Mouse (Mus musculus): ENCODE results near the gene Tnr.
A peak's percentile ranks its signal among the peaks of the same experiment; 100 is the strongest.

Gene Tnr

GRCm38 (mm10) chr1:159717016-159717415 lies 193.4 kb downstream of the Tnr start:
- no peak for DNase-seq (ENCODE audit: low read depth, low spot score)

DNA sequence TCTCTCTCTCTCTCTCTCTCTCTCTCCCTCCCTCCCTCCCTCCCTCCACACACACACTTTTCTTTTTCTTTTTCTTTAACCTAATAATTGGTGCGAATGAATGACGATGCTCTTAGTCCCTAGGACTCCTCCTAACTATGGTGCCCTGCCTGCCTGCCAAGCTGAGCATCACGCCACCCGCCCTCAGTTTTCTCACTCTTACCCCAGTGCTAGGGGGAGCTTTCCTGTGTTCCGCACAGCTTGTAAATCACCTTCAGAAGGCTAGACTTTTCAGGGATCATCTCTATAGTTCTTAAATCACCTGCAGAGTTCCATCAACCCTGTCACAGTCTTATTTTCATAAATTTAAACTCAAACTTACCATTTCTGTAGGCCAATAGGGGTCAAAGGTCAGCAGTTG lies 200.2 kb downstream of the Tnr start:
- DNase-seq (ENCODE audit: low read depth, low spot score): no peak

- no peak for DNase-seq (ENCODE audit: low read depth, low spot score)
Observed at GRCm38 (mm10) chr1:159729270-159729669, 205.7 kb downstream of the Tnr start.

DNA sequence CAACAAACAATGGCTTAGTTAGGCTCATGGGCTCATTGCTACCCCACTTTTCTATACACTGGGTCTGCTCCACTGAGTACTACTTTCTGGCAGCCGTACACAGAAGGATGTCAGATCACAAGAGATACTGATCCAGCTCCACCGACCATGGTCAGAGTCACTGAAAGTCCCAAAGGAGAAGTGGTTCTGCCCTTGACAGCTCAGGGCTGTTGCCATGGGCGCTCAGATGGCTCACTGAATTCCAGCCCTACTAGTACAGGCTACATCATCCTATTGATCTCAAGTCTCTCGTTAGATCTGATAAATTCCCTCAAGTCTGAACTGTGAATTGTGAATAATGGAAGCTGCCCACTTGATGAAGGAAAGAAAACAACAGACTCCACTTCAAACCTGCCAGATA lies 207.3 kb downstream of the Tnr start:
- DNase-seq (ENCODE audit: low read depth, low spot score): no peak

- no peak for DNase-seq (ENCODE audit: low read depth, low spot score)
Observed at GRCm38 (mm10) chr1:159735099-159735498, 211.5 kb downstream of the Tnr start.

DNA sequence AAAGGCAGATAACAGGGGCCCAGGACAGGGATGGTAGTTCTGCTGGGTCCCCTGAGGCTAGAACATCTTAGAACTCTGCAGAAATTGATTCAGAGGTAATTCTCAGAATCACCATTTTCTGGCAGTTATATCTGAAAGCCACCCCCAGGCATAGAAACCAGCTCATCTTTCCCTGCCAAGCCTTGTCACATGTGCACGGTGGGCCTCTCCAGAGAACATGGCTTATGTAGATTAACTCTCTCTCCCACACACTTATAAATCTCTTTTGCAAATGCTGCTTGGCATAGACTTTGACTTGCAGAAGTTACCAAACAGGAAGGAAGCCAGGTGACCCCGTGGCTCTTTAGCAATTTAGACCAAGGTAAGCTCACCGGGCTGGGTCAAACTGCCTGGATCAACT lies 215.9 kb downstream of the Tnr start:
- DNase-seq (ENCODE audit: low read depth, low spot score): no peak

- DNase-seq (ENCODE audit: low read depth, low spot score): no peak
Observed at GRCm38 (mm10) chr1:159741237-159742002, 217.9 kb downstream of the Tnr start.

DNA sequence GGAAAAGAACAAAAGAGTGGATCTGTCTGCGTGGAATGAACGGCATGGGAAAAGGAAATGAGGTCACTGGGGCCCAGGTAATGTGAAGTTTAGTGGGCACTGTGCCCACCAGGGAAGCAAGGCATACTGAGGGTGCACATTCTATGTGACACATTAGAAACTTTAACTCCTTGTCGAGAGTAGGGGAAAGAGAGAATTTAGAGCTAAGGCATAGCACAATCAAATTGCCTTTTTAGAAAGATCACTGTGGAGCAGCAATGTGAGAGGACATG lies 218.4 kb downstream of the Tnr start:
- DNase-seq (ENCODE audit: low read depth, low spot score): no peak

GRCm38 (mm10) chr1:159743744-159744253 lies 220.2 kb downstream of the Tnr start:
- no peak for DNase-seq (ENCODE audit: low read depth, low spot score)

GRCm38 (mm10) chr1:159745311-159745710 lies 221.7 kb downstream of the Tnr start:
- DNase-seq (ENCODE audit: low read depth, low spot score): no peak

DNA sequence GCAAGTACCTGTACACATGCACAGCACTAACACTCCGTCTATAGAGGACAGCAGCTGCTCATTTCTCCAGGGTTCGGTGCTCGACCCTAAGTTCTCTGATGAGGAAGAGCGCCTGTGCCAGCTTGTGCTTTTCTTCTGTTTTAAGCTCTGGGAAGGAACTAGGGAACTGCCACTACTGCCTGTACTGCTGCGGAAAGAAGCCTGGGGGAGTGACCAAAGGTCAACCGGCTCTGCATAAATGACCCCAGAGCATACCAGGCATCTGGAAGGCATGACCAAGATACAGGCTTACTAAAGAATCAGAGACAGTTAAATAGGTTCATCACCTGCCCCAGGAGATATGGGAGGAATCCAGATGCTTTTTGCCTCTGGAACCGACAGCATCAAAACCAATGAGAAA lies 224.4 kb downstream of the Tnr start:
- no peak for DNase-seq (ENCODE audit: low read depth, low spot score)

- DNase-seq (ENCODE audit: low read depth, low spot score): no peak
Observed at GRCm38 (mm10) chr1:159750411-159750810, 226.8 kb downstream of the Tnr start.

- DNase-seq (ENCODE audit: low read depth, low spot score): peak; percentile 13
Observed at GRCm38 (mm10) chr1:159750876-159751275, 227.3 kb downstream of the Tnr start.

DNA sequence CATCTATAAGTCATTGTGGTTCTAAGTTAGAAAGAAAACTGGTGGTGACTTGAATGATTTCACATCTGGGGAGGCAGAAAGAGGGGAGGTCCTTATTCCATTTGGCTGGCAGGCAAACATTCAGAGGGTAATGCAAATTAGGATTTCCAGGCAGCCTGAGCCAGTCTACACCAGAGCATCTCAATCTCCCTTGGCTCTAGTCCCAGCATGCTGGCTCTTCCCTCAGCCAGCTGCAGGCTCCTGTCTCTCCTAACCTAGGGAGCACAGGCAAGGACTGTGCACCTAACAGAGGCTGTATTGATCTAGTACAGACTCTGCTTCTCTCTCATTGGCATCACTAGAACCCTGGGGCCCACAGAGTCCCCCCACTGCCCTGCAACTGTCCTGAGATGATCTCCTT lies 237.4 kb downstream of the Tnr start:
- DNase-seq (ENCODE audit: low read depth, low spot score): no peak

- DNase-seq (ENCODE audit: low read depth, low spot score): peak; percentile 47
Observed at GRCm38 (mm10) chr1:159763901-159764300, 240.3 kb downstream of the Tnr start.

DNA sequence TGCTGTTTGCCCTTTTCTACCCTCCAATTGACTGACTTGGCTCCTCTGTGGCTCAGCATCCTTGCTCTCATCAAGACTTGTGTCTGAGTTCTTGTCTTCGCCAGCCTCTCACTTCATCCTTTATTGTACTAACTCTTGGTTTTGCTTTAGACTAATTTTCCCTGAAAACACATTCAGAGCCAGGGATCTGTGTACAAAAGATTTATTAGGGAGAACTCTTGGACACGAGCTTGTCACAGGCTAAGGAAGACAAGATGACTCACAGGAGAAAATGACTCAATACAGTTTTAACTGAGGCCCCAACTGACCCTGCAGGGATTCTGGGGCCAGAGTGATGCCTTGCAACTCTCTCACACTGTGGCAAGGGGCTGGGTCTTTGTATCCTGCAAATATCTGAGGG lies 241.3 kb downstream of the Tnr start:
- no peak for DNase-seq (ENCODE audit: low read depth, low spot score)

GRCm38 (mm10) chr1:159769948-159770347 lies 246.4 kb downstream of the Tnr start:
- no peak for DNase-seq (ENCODE audit: low read depth, low spot score)

GRCm38 (mm10) chr1:159773671-159774070 lies 250.1 kb downstream of the Tnr start:
- no peak for DNase-seq (ENCODE audit: low read depth, low spot score)

- DNase-seq (ENCODE audit: low read depth, low spot score): peak; percentile 86
Observed at GRCm38 (mm10) chr1:159775168-159775567, 251.6 kb downstream of the Tnr start.

- no peak for DNase-seq (ENCODE audit: low read depth, low spot score)
Observed at GRCm38 (mm10) chr1:159777107-159777506, 253.5 kb downstream of the Tnr start.

DNA sequence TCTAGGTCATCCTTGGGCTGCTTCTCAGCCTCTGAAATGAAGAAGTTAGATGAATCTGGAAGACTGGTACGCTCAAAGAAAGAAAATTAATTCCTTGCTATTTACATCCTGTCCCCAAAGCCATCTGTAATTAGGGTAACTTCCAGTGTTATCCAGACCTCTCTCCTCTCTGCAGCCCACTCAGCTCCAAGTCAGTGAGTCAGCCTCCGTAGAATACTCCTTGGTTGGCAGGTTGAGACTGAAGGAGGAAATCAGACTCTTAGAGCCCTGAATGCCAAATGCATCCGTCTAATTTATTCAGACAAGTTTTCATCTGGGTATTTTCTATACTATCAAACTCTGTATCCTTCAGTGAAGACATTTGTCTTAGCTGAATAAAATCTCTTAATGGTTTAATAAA lies 255.9 kb downstream of the Tnr start:
- DNase-seq (ENCODE audit: low read depth, low spot score): no peak

DNA sequence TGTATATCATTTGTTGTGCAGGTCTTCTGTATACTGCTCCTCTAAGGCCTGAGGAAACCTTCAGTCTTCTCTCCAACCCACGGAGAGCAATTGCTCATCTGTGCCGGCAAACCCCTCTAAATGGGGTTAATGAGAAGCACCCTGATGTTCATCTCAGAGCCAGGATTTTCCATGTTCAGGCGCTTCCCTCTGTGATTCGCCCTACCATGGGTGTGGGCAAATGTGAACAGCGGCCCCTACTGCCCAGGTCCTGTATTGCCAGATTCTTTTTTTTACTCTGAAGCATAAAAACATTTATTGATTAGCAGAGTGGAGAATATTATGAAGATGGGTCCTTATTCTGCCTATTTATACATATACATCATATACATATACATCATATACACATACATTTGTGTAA lies 260.3 kb downstream of the Tnr start:
- no peak for DNase-seq (ENCODE audit: low read depth, low spot score)

GRCm38 (mm10) chr1:159788312-159788711 lies 264.7 kb downstream of the Tnr start:
- no peak for DNase-seq (ENCODE audit: low read depth, low spot score)

DNA sequence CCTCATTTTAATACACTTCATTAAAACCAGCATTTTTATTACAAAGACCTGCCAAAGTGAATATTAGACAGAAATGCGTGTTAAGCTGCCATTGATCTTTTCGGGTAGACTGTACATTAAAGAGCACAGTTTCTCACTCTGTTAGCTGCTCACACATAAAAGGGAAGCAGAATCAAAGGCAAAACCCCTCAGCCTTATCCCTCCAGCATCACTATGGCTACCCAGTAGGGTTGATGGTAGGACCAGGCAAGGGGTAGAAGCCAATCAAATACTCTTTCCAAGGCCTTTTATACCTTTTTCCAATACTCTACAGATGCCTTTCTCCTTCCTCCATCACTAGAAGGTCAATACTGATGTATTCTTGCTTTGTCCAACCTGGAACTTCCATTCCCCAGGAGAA lies 269.0 kb downstream of the Tnr start:
- DNase-seq (ENCODE audit: low read depth, low spot score): no peak

Data from forelimb bud, embryonic 11.5 days (tissue).